11 mouse cellular contexts compared by ENCODE assay signal in genomic region chr4:89351474-89351873, GRCm38 (mm10). TPM values are rescaled to one million over a fixed set of nuclear protein-coding genes. Genes with fewer than 3 reads are reported as not detected.
A peak's percentile ranks its signal among the peaks of the same experiment; 100 is the strongest.
DNase-seq lines count a peak whose midpoint lies in the region; ATAC-seq lines count a peak whose summit lies in the region.
"Had no signal": no experiment of that assay in that cellular context is flagged by ENCODE, and none has a peak within 500 bp of the region (broad histone marks: within the 10 kb centered on the region; RNA-seq: fewer than 3 reads in every experiment).

No protein-coding gene starts in this region.

- DNase-seq in heart, adult 11 months = peak; percentile 79
- DNase-seq in heart, adult 9 months (ENCODE audit: low spot score in 2 of 2) = no peak
- peak; percentile 39 for DNase-seq in CD4-positive, CD25-positive, alpha-beta regulatory T cell, adult 2 months (ENCODE audit: low read depth, low spot score)
- DNase-seq in cerebellum, postnatal 25 days = no peak
- no peak for DNase-seq in frontal cortex, postnatal 36 days (ENCODE audit: low spot score in 2 of 2)
- DNase-seq: midbrain, embryonic 14.5 days had no signal

- H3K9ac ChIP-seq in forebrain, embryonic 16.5 days (replicated peaks; ENCODE audit: low read depth, low read length) = no peak overlapping the region
- H3K9ac ChIP-seq: embryonic facial prominence, embryonic 15.5 days; hindbrain, embryonic 12.5 days had no signal

- peak overlapping the region; percentile 88 for H3K4me3 ChIP-seq in megakaryocyte, embryonic 14.5 days (replicated peaks)
- no peak overlapping the region for H3K4me3 ChIP-seq in forebrain, embryonic 16.5 days (replicated peaks; ENCODE audit: low read length)
- H3K4me3 ChIP-seq: embryonic facial prominence, embryonic 15.5 days; hindbrain, embryonic 12.5 days had no signal

- peaks cover 54% of the 10 kb centered on the region for H3K4me1 ChIP-seq in megakaryocyte, embryonic 14.5 days
- no peaks in the 10 kb centered on the region for H3K4me1 ChIP-seq in forebrain, embryonic 16.5 days (replicated peaks; ENCODE audit: control insufficient read depth, insufficient read depth, low read length)
- H3K4me1 ChIP-seq: embryonic facial prominence, embryonic 15.5 days; hindbrain, embryonic 12.5 days had no signal

- no peak overlapping the region for H3K27ac ChIP-seq in forebrain, embryonic 16.5 days (ENCODE audit: low read length)
- H3K27ac ChIP-seq: embryonic facial prominence, embryonic 15.5 days; hindbrain, embryonic 12.5 days had no signal

- H3K9me3 ChIP-seq in megakaryocyte, embryonic 14.5 days = no peaks in the 10 kb centered on the region
- no peaks in the 10 kb centered on the region for H3K9me3 ChIP-seq in forebrain, embryonic 16.5 days (ENCODE audit: control insufficient read depth, low read length)
- H3K9me3 ChIP-seq: embryonic facial prominence, embryonic 15.5 days; hindbrain, embryonic 12.5 days had no signal

- peak; percentile 50; the same call in 1 of the 2 replicates for ATAC-seq in common myeloid progenitor, adult 5-6 weeks (replicated peaks; ENCODE audit: low read depth, poor library complexity, severe bottlenecking)
- no peak for ATAC-seq in forebrain, embryonic 16.5 days

- no peak overlapping the region for H3K4me2 ChIP-seq in forebrain, embryonic 16.5 days (ENCODE audit: low read length)
- H3K4me2 ChIP-seq: embryonic facial prominence, embryonic 15.5 days; hindbrain, embryonic 12.5 days had no signal

- 48% methylated on average over 5 of the region's 5 CpGs for WGBS in forebrain, embryonic 16.5 days

- no peaks in the 10 kb centered on the region for H3K27me3 ChIP-seq in megakaryocyte, embryonic 14.5 days (replicated peaks)
- H3K27me3 ChIP-seq in forebrain, embryonic 16.5 days (replicated peaks; ENCODE audit: control insufficient read depth, insufficient read depth, low read length) = no peaks in the 10 kb centered on the region
- H3K27me3 ChIP-seq: embryonic facial prominence, embryonic 15.5 days; hindbrain, embryonic 12.5 days had no signal

- H3K36me3 ChIP-seq in megakaryocyte, embryonic 14.5 days (replicated peaks; ENCODE audit: low read length) = no peaks in the 10 kb centered on the region
- no peaks in the 10 kb centered on the region for H3K36me3 ChIP-seq in forebrain, embryonic 16.5 days (ENCODE audit: control insufficient read depth, insufficient read depth)
- H3K36me3 ChIP-seq: embryonic facial prominence, embryonic 15.5 days; hindbrain, embryonic 12.5 days had no signal

RNA-seq across cellular contexts. Expression of gene Cdkn2b, which starts 40.6 kb away (rescaled TPM):
- total RNA-seq in common myeloid progenitor, adult 5-6 weeks (2017) = not detected in 2 replicates
- 24.7 and 31.6 TPM in 2 replicates for polyA plus RNA-seq in megakaryocyte, embryonic 14.5 days (2012; ENCODE audit: insufficient read depth, low replicate concordance)
- polyA plus RNA-seq in forebrain, embryonic 16.5 days (2015; fragmentation: Nextera tagmentation; extraction: Ambion mirVana) = 0.46 and 0.54 TPM in 2 replicates

RNA-seq across cellular contexts. Expression of gene Cdkn2a, which starts 57.0 kb away (rescaled TPM):
- total RNA-seq in common myeloid progenitor, adult 5-6 weeks (2017) = not detected in 2 replicates
- polyA plus RNA-seq in megakaryocyte, embryonic 14.5 days (2012; ENCODE audit: insufficient read depth, low replicate concordance) = 232 and 254 TPM in 2 replicates
- polyA plus RNA-seq in forebrain, embryonic 16.5 days (2015; fragmentation: Nextera tagmentation; extraction: Ambion mirVana) = not detected in 2 replicates
- polyA plus RNA-seq: embryonic facial prominence, embryonic 15.5 days; hindbrain, embryonic 12.5 days; midbrain, embryonic 14.5 days had no signal

Comparison
In these comparisons a context has a peak if more than half of its experiments do, and no peak if none do; other contexts are left out.
1. DNase-seq: peak in heart, adult 11 months (single experiment) and CD4-positive, CD25-positive, alpha-beta regulatory T cell, adult 2 months (single experiment); none in heart, adult 9 months (0 of 2), cerebellum, postnatal 25 days (0 of 2) and frontal cortex, postnatal 36 days (0 of 2).
2. RNA of gene Cdkn2b, which starts 40.6 kb away (polyA plus RNA-seq): 24.7 to 31.6 TPM in megakaryocyte, embryonic 14.5 days; 0.46 to 0.54 TPM in forebrain, embryonic 16.5 days; every median in the first group is over 10 times any median in the second.
3. RNA of gene Cdkn2a, which starts 57.0 kb away (polyA plus RNA-seq): 232 to 254 TPM in megakaryocyte, embryonic 14.5 days; not detected in forebrain, embryonic 16.5 days; every median in the first group is over 100 times any median in the second.